Mouse (Mus musculus): ENCODE data around the gene Ppm1h.
"Not testable (repeated sequence)": the region's sequence is repeated elsewhere in the genome, so short reads cannot be mapped to it uniquely, and the experiment has no call there.

Gene Ppm1h

GRCm38 (mm10) chr10:122920218-122920795 lies 241.7 kb downstream of the Ppm1h start:
- in situ Hi-C loops (cut with MboI, MseI), result no loop called here

GRCm38 (mm10) chr10:122922226-122922625 lies 243.7 kb downstream of the Ppm1h start:
- in situ Hi-C loops (cut with MboI, MseI), result no loop called here

GRCm38 (mm10) chr10:122924571-122924970 lies 246.0 kb downstream of the Ppm1h start:
- in situ Hi-C loops (cut with MboI, MseI), result not testable (repeated sequence)

GRCm38 (mm10) chr10:122926275-122926674 lies 247.7 kb downstream of the Ppm1h start:
- in situ Hi-C loops (cut with MboI, MseI), result no loop called here

- in situ Hi-C loops (cut with MboI, MseI), result no loop called here
These were observed 252.0 kb downstream of the Ppm1h start for GRCm38 (mm10) chr10:122930520-122930919.

- in situ Hi-C loops (cut with MboI, MseI), result no loop called here
These were observed 252.8 kb downstream of the Ppm1h start for GRCm38 (mm10) chr10:122931193-122931832.

GRCm38 (mm10) chr10:122931851-122932550 lies 253.4 kb downstream of the Ppm1h start:
- in situ Hi-C loops (cut with MboI, MseI), result no loop called here

- in situ Hi-C loops (cut with MboI, MseI), result no loop called here
These were observed 254.7 kb downstream of the Ppm1h start for GRCm38 (mm10) chr10:122933053-122933838.

- in situ Hi-C loops (cut with MboI, MseI), result not testable (repeated sequence)
These were observed 256.8 kb downstream of the Ppm1h start for GRCm38 (mm10) chr10:122935406-122935805.

- in situ Hi-C loops (cut with MboI, MseI), result not testable (repeated sequence)
These were observed 258.8 kb downstream of the Ppm1h start for GRCm38 (mm10) chr10:122937380-122937779.

GRCm38 (mm10) chr10:122939546-122939945 lies 261.0 kb downstream of the Ppm1h start:
- in situ Hi-C loops (cut with MboI, MseI), result no loop called here

- in situ Hi-C loops (cut with MboI, MseI), result no loop called here
These were observed 264.2 kb downstream of the Ppm1h start for GRCm38 (mm10) chr10:122942771-122943170.

GRCm38 (mm10) chr10:122943824-122944223 lies 265.3 kb downstream of the Ppm1h start:
- in situ Hi-C loops (cut with MboI, MseI), result no loop called here

GRCm38 (mm10) chr10:122944888-122945287 lies 266.3 kb downstream of the Ppm1h start:
- in situ Hi-C loops (cut with MboI, MseI), result no loop called here

- in situ Hi-C loops (cut with MboI, MseI), result no loop called here
These were observed 272.4 kb downstream of the Ppm1h start for GRCm38 (mm10) chr10:122950966-122951365.

- in situ Hi-C loops (cut with MboI, MseI), result no loop called here
These were observed 275.0 kb downstream of the Ppm1h start for GRCm38 (mm10) chr10:122953576-122953975.

- in situ Hi-C loops (cut with MboI, MseI), result no loop called here
These were observed 279.4 kb downstream of the Ppm1h start for GRCm38 (mm10) chr10:122957918-122958317.

- in situ Hi-C loops (cut with MboI, MseI), result no loop called here
These were observed 280.1 kb downstream of the Ppm1h start for GRCm38 (mm10) chr10:122958699-122959098.

GRCm38 (mm10) chr10:122960216-122960615 lies 281.7 kb downstream of the Ppm1h start:
- in situ Hi-C loops (cut with MboI, MseI), result no loop called here

GRCm38 (mm10) chr10:122960738-122961137 lies 282.2 kb downstream of the Ppm1h start:
- in situ Hi-C loops (cut with MboI, MseI), result no loop called here

- in situ Hi-C loops (cut with MboI, MseI), result no loop called here
These were observed 282.9 kb downstream of the Ppm1h start for GRCm38 (mm10) chr10:122961494-122961893.

GRCm38 (mm10) chr10:122962651-122963050 lies 284.1 kb downstream of the Ppm1h start:
- in situ Hi-C loops (cut with MboI, MseI), result no loop called here
